Mouse (Mus musculus) CH12.LX (cell line): ENCODE measurements around the gene Gm5741. TPM values are rescaled to one million over a fixed set of nuclear protein-coding genes. Genes with fewer than 3 reads are reported as not detected.

Experiments used
- DNase-seq: peaks from one replicate; pipeline ENCODE4 v3.0.0-alpha.2; 2013; ENCODE audit errors: extremely low read depth
- H3K27ac ChIP-seq: 2 replicates; pipeline ENCODE4 v1.5.1; 2012; ENCODE audit warnings: low read depth, mild to moderate bottlenecking, control low read depth, moderate library complexity; ENCODE audit not compliant: insufficient read depth
- H3K27me3 ChIP-seq: replicated peaks from 2 replicates; pipeline ENCODE3; 2012; ENCODE audit warnings: inconsistent platforms
- H3K36me3 ChIP-seq, 2 experiments: replicated peaks in 1 of 2; 2 replicates each; pipeline versions ENCODE3 to v1.6.1; 2012; ENCODE audit warnings: inconsistent platforms in 1 of 2, low read length in 1 of 2, mild to moderate bottlenecking in 1 of 2, mixed read lengths in 1 of 2, moderate library complexity in 1 of 2; ENCODE audit not compliant: control insufficient read depth in 1 of 2, insufficient read depth in 1 of 2
- H3K4me1 ChIP-seq, 2 experiments: 2 replicates each; pipeline ENCODE4 v1.6.1; 2012; ENCODE audit warnings: inconsistent platforms in 1 of 2, moderate library complexity in 1 of 2; ENCODE audit not compliant: insufficient read depth in 2 of 2, control insufficient read depth in 1 of 2
- H3K4me2 ChIP-seq: 2 replicates; pipeline ENCODE4 v1.6.1; 2012; ENCODE audit warnings: low read depth, mild to moderate bottlenecking, control low read depth; ENCODE audit not compliant: poor library complexity, insufficient read depth, severe bottlenecking
- H3K4me3 ChIP-seq, 3 experiments: fragments of 150-350 bp in 1 of 3; sonication (generic) in 1 of 3; replicated peaks in 1 of 3; 2 replicates each; pipeline versions ENCODE3 to v1.5.1; 2011 to 2012; ENCODE audit warnings: low read depth in 2 of 3, low read length in 2 of 3, mild to moderate bottlenecking in 2 of 3, moderate library complexity in 2 of 3, control low read depth in 1 of 3, improper control_type of control experiment in 1 of 3, inconsistent platforms in 1 of 3, mixed read lengths in 1 of 3; ENCODE audit not compliant: poor library complexity in 1 of 3
- H3K79me2 ChIP-seq: replicated peaks from 2 replicates; pipeline ENCODE4 v1.6.1; 2012; ENCODE audit warnings: mild to moderate bottlenecking, moderate library complexity; ENCODE audit not compliant: control insufficient read depth, poor library complexity, insufficient read depth, severe bottlenecking; ENCODE audit errors: extremely low read depth
- H3K9ac ChIP-seq: 2 replicates; pipeline ENCODE4 v1.6.1; 2012; ENCODE audit warnings: low read depth, mild to moderate bottlenecking, control low read depth, moderate library complexity; ENCODE audit not compliant: insufficient read depth
- H3K9me3 ChIP-seq: replicated peaks from 2 replicates; pipeline ENCODE3; 2012; ENCODE audit warnings: low read length, inconsistent platforms, mixed read lengths
- BHLHE40 ChIP-seq: IDR thresholded peaks from 2 replicates; pipeline ENCODE4 v1.6.1; 2011; ENCODE audit warnings: mild to moderate bottlenecking, low read depth, low read length, improper control_type of control experiment
- CHD1 ChIP-seq: IDR thresholded peaks from 2 replicates; pipeline ENCODE4 v1.6.1; 2012; ENCODE audit warnings: low read depth, low read length, improper control_type of control experiment, inconsistent platforms
- CTCF ChIP-seq, 2 experiments: IDR thresholded peaks in 1 of 2; conservative IDR thresholded peaks in 1 of 2; 2 replicates each; pipeline ENCODE4 v1.5.1; 2011 to 2012; ENCODE audit warnings: low read depth in 2 of 2, low read length in 2 of 2, improper control_type of control experiment in 1 of 2, inconsistent platforms in 1 of 2, mild to moderate bottlenecking in 1 of 2, moderate library complexity in 1 of 2
- ELF1 ChIP-seq: IDR thresholded peaks from 2 replicates; pipeline ENCODE4 v1.6.1; 2014; ENCODE audit warnings: low read depth, mild to moderate bottlenecking, inconsistent platforms, low read length, improper control_type of control experiment
- EP300 ChIP-seq: IDR thresholded peaks from 2 replicates; pipeline ENCODE4 v1.6.1; 2011; ENCODE audit warnings: low read length, improper control_type of control experiment
- ETS1 ChIP-seq: conservative IDR thresholded peaks from 2 replicates; pipeline ENCODE4 v1.6.1; 2012; ENCODE audit warnings: low read depth, mild to moderate bottlenecking, inconsistent platforms, low read length, improper control_type of control experiment, moderate library complexity
- GABPA ChIP-seq: IDR thresholded peaks from 2 replicates; pipeline ENCODE4 v1.6.1; 2012; ENCODE audit warnings: low read depth, low read length, improper control_type of control experiment, inconsistent platforms; ENCODE audit not compliant: insufficient replicate concordance
- HCFC1 ChIP-seq: IDR thresholded peaks from 2 replicates; pipeline ENCODE4 v1.6.1; 2012; ENCODE audit warnings: low read depth, mild to moderate bottlenecking, inconsistent platforms, low read length, improper control_type of control experiment
- IRF4 ChIP-seq: IDR thresholded peaks from 2 replicates; pipeline ENCODE4 v1.6.1; 2014; ENCODE audit warnings: low read depth, mild to moderate bottlenecking, inconsistent platforms, low read length, improper control_type of control experiment
- JUN ChIP-seq: IDR thresholded peaks from 2 replicates; pipeline ENCODE4 v1.6.1; 2011; ENCODE audit warnings: low read depth, mild to moderate bottlenecking, low read length, improper control_type of control experiment, moderate library complexity; ENCODE audit not compliant: insufficient read depth
- JUND ChIP-seq: conservative IDR thresholded peaks from 2 replicates; pipeline ENCODE4 v1.6.1; 2011; ENCODE audit warnings: low read depth, low read length, improper control_type of control experiment
- KAT2A ChIP-seq: IDR thresholded peaks from 2 replicates; pipeline ENCODE4 v1.6.1; 2012; ENCODE audit warnings: low read length, improper control_type of control experiment, inconsistent platforms; ENCODE audit not compliant: insufficient replicate concordance
- MAX ChIP-seq: IDR thresholded peaks from 2 replicates; pipeline ENCODE4 v1.6.1; 2011; ENCODE audit warnings: low read length, improper control_type of control experiment
- MXI1 ChIP-seq: IDR thresholded peaks from 2 replicates; pipeline ENCODE4 v1.6.1; 2011; ENCODE audit warnings: mild to moderate bottlenecking, low read depth, low read length, improper control_type of control experiment
- MYC ChIP-seq: IDR thresholded peaks from 2 replicates; pipeline ENCODE4 v1.6.1; 2011; ENCODE audit warnings: low read depth, mild to moderate bottlenecking, improper control_type of control experiment, low read length
- NELFE ChIP-seq: IDR thresholded peaks from 2 replicates; pipeline ENCODE4 v1.6.1; 2011; ENCODE audit warnings: low read depth, low read length, improper control_type of control experiment
- POLR2A ChIP-seq: IDR thresholded peaks from 2 replicates; pipeline ENCODE4 v1.6.1; 2011; ENCODE audit warnings: low read depth, mild to moderate bottlenecking, improper control_type of control experiment, low read length
- POLR2AphosphoS2 ChIP-seq: IDR thresholded peaks from 2 replicates; pipeline ENCODE4 v1.6.1; 2011; ENCODE audit warnings: low read depth, low read length, improper control_type of control experiment
- RAD21 ChIP-seq: IDR thresholded peaks from 2 replicates; pipeline ENCODE4 v1.6.1; 2011; ENCODE audit warnings: low read depth, mild to moderate bottlenecking, low read length, improper control_type of control experiment, moderate library complexity
- RCOR1 ChIP-seq: conservative IDR thresholded peaks from 2 replicates; pipeline ENCODE4 v1.6.1; 2012; ENCODE audit warnings: low read depth, mild to moderate bottlenecking, inconsistent platforms, low read length, improper control_type of control experiment
- SIN3A ChIP-seq: IDR thresholded peaks from 2 replicates; pipeline ENCODE4 v1.6.1; 2012; ENCODE audit warnings: low read length, improper control_type of control experiment, inconsistent platforms
- SMC3 ChIP-seq: IDR thresholded peaks from 2 replicates; pipeline ENCODE4 v1.6.1; 2011; ENCODE audit warnings: low read depth, low read length, improper control_type of control experiment
- TCF12 ChIP-seq: IDR thresholded peaks from 2 replicates; pipeline ENCODE4 v1.6.1; 2014; ENCODE audit warnings: low read depth, mild to moderate bottlenecking, inconsistent platforms, low read length, improper control_type of control experiment
- UBTF ChIP-seq: IDR thresholded peaks from 2 replicates; pipeline ENCODE4 v1.6.1; 2012; ENCODE audit warnings: low read depth, mild to moderate bottlenecking, inconsistent platforms, low read length, improper control_type of control experiment, moderate library complexity
- USF1 ChIP-seq: IDR thresholded peaks from 2 replicates; pipeline ENCODE4 v1.6.1; 2014; ENCODE audit warnings: low read depth, mild to moderate bottlenecking, inconsistent platforms, low read length, improper control_type of control experiment
- ZKSCAN1 ChIP-seq: IDR thresholded peaks from 2 replicates; pipeline ENCODE4 v1.6.1; 2012; ENCODE audit warnings: low read depth, inconsistent platforms, low read length, improper control_type of control experiment, borderline replicate concordance
- dilution Hi-C: fragments of 300-500 bp; cut with MboI; formaldehyde crosslinking; loops from 2 replicates; pipeline ENCODE4 v1.14.3; 2020; ENCODE audit warnings: low sequenced_read_pairs; ENCODE audit not compliant: extremely low pct_unique_long_range_greater_than_20kb, extremely low pct_ligation_motif_present
- in situ Hi-C: fragments of 300-500 bp; cut with MboI; formaldehyde crosslinking; loops from 3 replicates; pipeline ENCODE4 v1.14.3; 2019; ENCODE audit warnings: low sequenced_read_pairs, low pct_ligation_motif_present, low pct_unique_long_range_greater_than_20kb, mixed read lengths
- polyA plus RNA-seq: library from polyadenylated mRNA; unstranded; fragments of >175 nt; gene quantifications from 2 replicates; pipeline ENCODE4 v1.2.1, GENCODE M21; 2012; ENCODE audit warnings: low read depth; ENCODE audit not compliant: insufficient read length
- total RNA-seq, 2 experiments: library from RNA; depleted of rRNA; stranded (reverse); fragments of 300-350 nt in 1 of 2; fragments of >200 nt in 1 of 2; gene quantifications; 2 replicates each; pipeline ENCODE4 v1.2.3; 2012 to 2014

The Gm5741 gene
- total and polyA plus RNA-seq, 3 experiments: 1.0 TPM; not detected in 2

DNA sequence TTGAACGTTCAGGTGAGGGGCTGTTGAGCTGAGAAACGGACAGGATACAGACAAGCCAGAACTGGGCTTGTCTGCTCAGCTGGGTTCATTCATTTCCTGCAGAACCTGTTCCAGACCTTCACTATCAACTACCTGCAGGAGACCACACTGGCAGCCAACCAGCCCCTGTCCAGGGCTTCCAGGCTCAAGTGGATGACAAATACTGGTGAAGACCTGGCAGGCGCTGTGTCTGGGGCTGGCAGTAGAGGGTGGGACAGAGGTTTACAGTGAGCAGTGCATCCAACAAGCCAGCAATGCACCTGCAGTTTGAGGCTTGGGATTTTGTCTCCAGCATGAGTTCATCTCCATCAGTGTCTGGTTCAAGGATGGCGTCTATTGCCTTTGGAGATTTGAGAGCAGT is 29.1 kb upstream of the Gm5741 start:
- no peak overlapping the region for H3K4me2 ChIP-seq
- no peaks in the 10 kb centered on the region for H3K27me3 ChIP-seq
- DNase-seq: no peak
- dilution Hi-C loops: no loop called here
- TF ChIP-seq CHD1: no peak
- no peak for TF ChIP-seq RAD21
- no peak for TF ChIP-seq NELFE
- no peak for TF ChIP-seq KAT2A
- TF ChIP-seq POLR2A: no peak
- TF ChIP-seq UBTF: no peak
- TF ChIP-seq ETS1: no peak
- TF ChIP-seq SMC3: no peak
- TF ChIP-seq SIN3A: no peak
- TF ChIP-seq EP300: no peak
- TF ChIP-seq GABPA: no peak
- TF ChIP-seq MXI1: no peak
- no peak for TF ChIP-seq JUN
- TF ChIP-seq ZKSCAN1: no peak
- TF ChIP-seq JUND: no peak
- no peak for TF ChIP-seq TCF12
- TF ChIP-seq RCOR1: no peak
- no peak for TF ChIP-seq POLR2AphosphoS2
- no peak for TF ChIP-seq ELF1
- H3K36me3 ChIP-seq: peaks cover 62 to 76% of the 10 kb centered on the region in 2 experiments
- no peak overlapping the region for H3K9ac ChIP-seq
- peaks cover 4 to 18% of the 10 kb centered on the region in 2 experiments for H3K4me1 ChIP-seq
- no peak overlapping the region for H3K27ac ChIP-seq
- no peak overlapping the region for H3K4me3 ChIP-seq
- in situ Hi-C loops: no loop called here
- no peaks in the 10 kb centered on the region for H3K79me2 ChIP-seq
- peaks cover 2% of the 10 kb centered on the region for H3K9me3 ChIP-seq

DNA sequence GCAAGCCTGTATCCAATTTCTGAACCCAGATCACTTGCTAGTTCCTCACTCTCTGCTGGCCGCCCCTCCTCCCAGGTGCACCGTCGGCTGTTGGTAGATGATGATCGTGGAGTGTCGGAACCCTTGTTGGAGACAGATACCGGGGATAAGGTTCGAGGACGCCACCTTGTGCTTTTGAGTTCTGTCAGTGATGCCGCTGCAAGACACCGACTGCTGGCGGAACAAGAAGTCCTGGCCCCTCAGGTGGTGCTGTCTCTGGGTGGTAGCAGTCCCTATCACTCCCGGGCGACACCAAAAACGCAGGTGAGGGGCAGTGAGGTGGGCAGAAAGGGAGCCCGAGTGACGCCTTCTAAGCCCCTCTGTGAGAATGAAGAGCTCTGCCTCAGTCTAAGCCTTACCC is 28.4 kb upstream of the Gm5741 start:
- Histone ChIP-seq H3K4me1 (peaks cover 4 to 18% of the 10 kb centered on the region in 2 experiments), H3K36me3 (peaks cover 68 to 83% of the 10 kb centered on the region in 2 experiments), H3K4me2 (no peak overlapping the region), H3K27me3 (no peaks in the 10 kb centered on the region), H3K79me2 (no peaks in the 10 kb centered on the region), H3K9ac (no peak overlapping the region), H3K27ac (no peak overlapping the region), H3K9me3 (no peaks in the 10 kb centered on the region), H3K4me3 (no peak overlapping the region)
- DNase-seq: no peak
- in situ Hi-C loops: no loop called here
- dilution Hi-C loops: no loop called here
- no peak for TF ChIP-seq POLR2AphosphoS2
- no peak for TF ChIP-seq IRF4
- TF ChIP-seq HCFC1: no peak
- no peak for TF ChIP-seq POLR2A
- TF ChIP-seq CTCF (conservative IDR thresholded peaks at IDR 0.05 in 1 of 2, IDR thresholded peaks at IDR 0.05 in 1 of 2; ENCODE audit: low read depth in 2 of 2, low read length in 2 of 2): no peak
- no peak for TF ChIP-seq MAX
- TF ChIP-seq SIN3A: no peak
- TF ChIP-seq EP300: no peak
- no peak for TF ChIP-seq RAD21
- no peak for TF ChIP-seq BHLHE40
- TF ChIP-seq CHD1: no peak
- TF ChIP-seq USF1: no peak
- no peak for TF ChIP-seq MYC
- no peak for TF ChIP-seq ETS1
